In genomic region chr9:37358713-37359330, GRCm38 (mm10) we compare ENCODE assay signal across 9 mouse cellular contexts. TPM values are rescaled to one million over a fixed set of nuclear protein-coding genes. Genes with fewer than 3 reads are reported as not detected.
DNase-seq lines count a peak whose midpoint lies in the region; ATAC-seq lines count a peak whose summit lies in the region.
"Had no signal": no experiment of that assay in that cellular context is flagged by ENCODE, and none has a peak within 500 bp of the region (broad histone marks: within the 10 kb centered on the region; RNA-seq: fewer than 3 reads in every experiment).

No protein-coding gene starts in this region.

- no peak overlapping the region for H3K9ac ChIP-seq in hindbrain, embryonic 15.5 days
- H3K9ac ChIP-seq in neural tube, embryonic 12.5 days: no peak overlapping the region

- H3K4me3 ChIP-seq in embryonic facial prominence, embryonic 10.5 days: no peak overlapping the region
- no peak overlapping the region for H3K4me3 ChIP-seq in hindbrain, embryonic 15.5 days
- H3K4me3 ChIP-seq in neural tube, embryonic 12.5 days: no peak overlapping the region
- H3K4me3 ChIP-seq: heart, adult 2 months had no signal

- no peaks in the 10 kb centered on the region for H3K36me3 ChIP-seq in embryonic facial prominence, embryonic 10.5 days (replicated peaks)
- no peaks in the 10 kb centered on the region for H3K36me3 ChIP-seq in hindbrain, embryonic 15.5 days
- H3K36me3 ChIP-seq in neural tube, embryonic 12.5 days: no peaks in the 10 kb centered on the region

- no peak overlapping the region for H3K4me2 ChIP-seq in hindbrain, embryonic 15.5 days
- no peak overlapping the region for H3K4me2 ChIP-seq in neural tube, embryonic 12.5 days (replicated peaks)

- peak; percentile 26 to 74 for DNase-seq in left cerebral cortex, adult 8-10 months (ENCODE audit: low spot score in 2 of 2)
- DNase-seq in left cerebral cortex, postnatal 36 days (ENCODE audit: low spot score in 2 of 2): no peak
- DNase-seq in embryonic facial prominence, embryonic 10.5 days (ENCODE audit: low spot score): no peak
- no peak for DNase-seq in adrenal gland, adult 18-20 months (ENCODE audit: low spot score in 2 of 2)
- no peak for DNase-seq in heart, postnatal 4 days
- DNase-seq: heart, adult 2 months had no signal

- WGBS in embryonic facial prominence, embryonic 10.5 days: 77% methylated on average over 7 of the region's 7 CpGs
- 27% methylated on average over 7 of the region's 7 CpGs for WGBS in hindbrain, embryonic 15.5 days
- 32% methylated on average over 7 of the region's 7 CpGs for WGBS in neural tube, embryonic 12.5 days

- peak; percentile 81 for ATAC-seq in hindbrain, embryonic 15.5 days (ENCODE audit: low FRiP score, low read depth)
- ATAC-seq in neural tube, embryonic 12.5 days (ENCODE audit: low FRiP score, low read depth): peak; percentile 79
- ATAC-seq in granulocyte monocyte progenitor cell, adult 5-6 weeks (replicated peaks; ENCODE audit: poor library complexity, severe bottlenecking): no peak

- no peaks in the 10 kb centered on the region for H3K9me3 ChIP-seq in embryonic facial prominence, embryonic 10.5 days
- H3K9me3 ChIP-seq in hindbrain, embryonic 15.5 days: no peaks in the 10 kb centered on the region
- H3K9me3 ChIP-seq in neural tube, embryonic 12.5 days: no peaks in the 10 kb centered on the region

- H3K4me1 ChIP-seq in embryonic facial prominence, embryonic 10.5 days: peaks cover 22% of the 10 kb centered on the region
- H3K4me1 ChIP-seq in hindbrain, embryonic 15.5 days (replicated peaks): 0 out of 2 replicates have a peak, but pooled peaks cover 4% of the 10 kb centered on the region
- H3K4me1 ChIP-seq in neural tube, embryonic 12.5 days: peaks cover 18% of the 10 kb centered on the region

- intact Hi-C loops in left cerebral cortex, postnatal 36 days (cut with DNase I): no loop called here

- H3K27ac ChIP-seq in embryonic facial prominence, embryonic 10.5 days (replicated peaks): peak overlapping the region; percentile 80
- peak overlapping the region; percentile 82 for H3K27ac ChIP-seq in hindbrain, embryonic 15.5 days (replicated peaks)
- no peak overlapping the region for H3K27ac ChIP-seq in neural tube, embryonic 12.5 days
- H3K27ac ChIP-seq: heart, adult 2 months had no signal

- H3K27me3 ChIP-seq in embryonic facial prominence, embryonic 10.5 days (replicated peaks; ENCODE audit: low read depth, poor library complexity, severe bottlenecking): no peaks in the 10 kb centered on the region
- H3K27me3 ChIP-seq in hindbrain, embryonic 15.5 days: no peaks in the 10 kb centered on the region
- no peaks in the 10 kb centered on the region for H3K27me3 ChIP-seq in neural tube, embryonic 12.5 days (replicated peaks)

RNA-seq across cellular contexts. Expression of gene Hepacam, which starts 8.3 kb away (rescaled TPM):
- 10 to 100 TPM; 54.1 to 63.1 (median 57.4) TPM for total RNA-seq in left cerebral cortex, adult 8-10 months (2022)
- 10 to 100 TPM; 62.8 to 64.3 TPM for total RNA-seq in left cerebral cortex, postnatal 36 days (2021)
- polyA plus RNA-seq in embryonic facial prominence, embryonic 10.5 days (2016; fragmentation: Nextera tagmentation; extraction: Ambion mirVana): 0.05 TPM in 2 replicates
- polyA plus RNA-seq in hindbrain, embryonic 15.5 days (2015; fragmentation: Nextera tagmentation; extraction: Ambion mirVana): 24.9 and 28.7 TPM in 2 replicates
- 0.32 and 0.52 TPM in 2 replicates for polyA plus RNA-seq in neural tube, embryonic 12.5 days (2016; fragmentation: Nextera tagmentation; extraction: Ambion mirVana)
- total RNA-seq in granulocyte monocyte progenitor cell, adult 5-6 weeks (2014; fragmentation: Nextera tagmentation): not detected in 2 replicates
- not detected in 2 replicates for total RNA-seq in granulocyte monocyte progenitor cell, adult 5-6 weeks (2017)
- under 1 TPM in 1 of 2 experiments, not detected in 1; 0.36 TPM for total RNA-seq in adrenal gland, adult 18-20 months (2021)
- not detected for total RNA-seq in heart, postnatal 4 days (2021)
- total RNA-seq: heart, adult 2 months had no signal

RNA-seq across cellular contexts. Expression of gene Ccdc15, which starts 10.6 kb away (rescaled TPM):
- total RNA-seq in left cerebral cortex, adult 8-10 months (2022): 1 to 10 TPM; 2.6 to 4.1 (median 3.0) TPM
- 1 to 10 TPM; 1.5 to 3.1 TPM for total RNA-seq in left cerebral cortex, postnatal 36 days (2021)
- polyA plus RNA-seq in embryonic facial prominence, embryonic 10.5 days (2016; fragmentation: Nextera tagmentation; extraction: Ambion mirVana): 10.2 and 10.3 TPM in 2 replicates
- polyA plus RNA-seq in hindbrain, embryonic 15.5 days (2015; fragmentation: Nextera tagmentation; extraction: Ambion mirVana): 7.4 and 7.8 TPM in 2 replicates
- 7.7 and 8.2 TPM in 2 replicates for polyA plus RNA-seq in neural tube, embryonic 12.5 days (2016; fragmentation: Nextera tagmentation; extraction: Ambion mirVana)
- 13.3 and 16.7 TPM in 2 replicates for total RNA-seq in granulocyte monocyte progenitor cell, adult 5-6 weeks (2014; fragmentation: Nextera tagmentation)
- total RNA-seq in granulocyte monocyte progenitor cell, adult 5-6 weeks (2017): 11.7 and 14.5 TPM in 2 replicates
- 1 to 10 TPM; 1.9 to 2.0 TPM for total RNA-seq in adrenal gland, adult 18-20 months (2021)
- total RNA-seq in heart, postnatal 4 days (2021): 1 to 10 TPM; 3.6 TPM

RNA-seq across cellular contexts. Expression of gene Robo4, which starts 42.9 kb away (rescaled TPM):
- total RNA-seq in left cerebral cortex, adult 8-10 months (2022): 1 to 10 TPM; 6.4 to 8.2 (median 6.6) TPM
- 1 to 10 TPM; 7.6 to 7.8 TPM for total RNA-seq in left cerebral cortex, postnatal 36 days (2021)
- 6.6 and 6.8 TPM in 2 replicates for polyA plus RNA-seq in embryonic facial prominence, embryonic 10.5 days (2016; fragmentation: Nextera tagmentation; extraction: Ambion mirVana)
- polyA plus RNA-seq in hindbrain, embryonic 15.5 days (2015; fragmentation: Nextera tagmentation; extraction: Ambion mirVana): 4.6 and 8.2 TPM in 2 replicates
- polyA plus RNA-seq in neural tube, embryonic 12.5 days (2016; fragmentation: Nextera tagmentation; extraction: Ambion mirVana): 9.9 and 10.1 TPM in 2 replicates
- 0.30 TPM in 1 of 2 replicates, not detected in the other for total RNA-seq in granulocyte monocyte progenitor cell, adult 5-6 weeks (2014; fragmentation: Nextera tagmentation)
- total RNA-seq in granulocyte monocyte progenitor cell, adult 5-6 weeks (2017): 0.04 TPM in 1 of 2 replicates, not detected in the other
- 10 to 100 TPM; 18.3 to 18.5 TPM for total RNA-seq in adrenal gland, adult 18-20 months (2021)
- total RNA-seq in heart, postnatal 4 days (2021): 10 to 100 TPM; 32.6 to 33.2 TPM

Comparison
In these comparisons a context has a peak if more than half of its experiments do, and no peak if none do; other contexts are left out.
1. DNase-seq: peak in left cerebral cortex, adult 8-10 months (2 of 2); none in left cerebral cortex, postnatal 36 days (0 of 2), embryonic facial prominence, embryonic 10.5 days (single experiment), adrenal gland, adult 18-20 months (0 of 2) and heart, postnatal 4 days (single experiment).
2. RNA of gene Hepacam, which starts 8.3 kb away (total RNA-seq): 62.8 to 64.3 TPM in left cerebral cortex, postnatal 36 days and 54.1 to 63.1 TPM in left cerebral cortex, adult 8-10 months; 0.36 TPM in adrenal gland, adult 18-20 months, not detected in heart, postnatal 4 days and not detected in granulocyte monocyte progenitor cell, adult 5-6 weeks; every median in the first group is over 10 times any median in the second.
3. RNA of gene Robo4, which starts 42.9 kb away (total RNA-seq): 32.6 to 33.2 TPM in heart, postnatal 4 days, 18.3 to 18.5 TPM in adrenal gland, adult 18-20 months, 7.6 to 7.8 TPM in left cerebral cortex, postnatal 36 days and 6.4 to 8.2 TPM in left cerebral cortex, adult 8-10 months; 0.04 to 0.30 TPM in granulocyte monocyte progenitor cell, adult 5-6 weeks; every median in the first group is over 4 times any median in the second.